Mouse (Mus musculus): ENCODE measurements around the gene Fancc.

GRCm38 (mm10) chr13:63545291-63545690 lies 48.2 kb upstream of the Fancc start:
- TF ChIP-seq CTCF (IDR thresholded peaks at IDR 0.05; ENCODE audit: low read depth), result no peak
- TF ChIP-seq EP300 (IDR thresholded peaks at IDR 0.05; ENCODE audit: low read depth), result no peak
